Mouse (Mus musculus): Measurements from ENCODE around the gene Gm21760.
"Not testable (repeated sequence)": the region's sequence is repeated elsewhere in the genome, so short reads cannot be mapped to it uniquely, and the experiment has no call there.

Gm21760 gene

GRCm38 (mm10) chrY:80133479-80133878 is at the start of gene Gm21760:
TSS of gene Gm21760 (plus strand) at chrY:80133779.
- not testable (repeated sequence) for DNase-seq (ENCODE audit: low spot score)
